Mouse (Mus musculus) hindbrain, embryonic 13.5 days (tissue): ENCODE measurements around the gene Numa1. TPM values are rescaled to one million over a fixed set of nuclear protein-coding genes. Genes with fewer than 3 reads are reported as not detected.

Experiments used
- ATAC-seq: fragments of 200-750 bp; cut with Nextera tagmentation; 2 replicates; pipeline ENCODE4 v1.8.0; 2017; ENCODE audit warnings: moderate TSS enrichment; ENCODE audit not compliant: low FRiP score
- H3K27ac ChIP-seq: fragments of 300-500 bp; sonication (generic); 2 replicates; pipeline ENCODE4 v1.5.1; 2015; ENCODE audit warnings: inconsistent platforms, mild to moderate bottlenecking, moderate library complexity
- H3K27me3 ChIP-seq: fragments of 300-500 bp; sonication (generic); 2 replicates; pipeline ENCODE4 v1.6.1; 2015; ENCODE audit warnings: mild to moderate bottlenecking, inconsistent platforms
- H3K36me3 ChIP-seq: fragments of 300-500 bp; sonication (generic); 2 replicates; pipeline ENCODE4 v1.6.1; 2015; ENCODE audit warnings: mild to moderate bottlenecking, inconsistent platforms
- H3K4me1 ChIP-seq: fragments of 300-500 bp; sonication (generic); replicated peaks from 2 replicates; pipeline ENCODE4 v1.6.1; 2015; ENCODE audit warnings: inconsistent platforms
- H3K4me2 ChIP-seq: fragments of 300-500 bp; sonication (generic); 2 replicates; pipeline ENCODE4 v1.6.1; 2015; ENCODE audit warnings: inconsistent platforms, mild to moderate bottlenecking, moderate library complexity
- H3K4me3 ChIP-seq: fragments of 300-500 bp; sonication (generic); 2 replicates; pipeline ENCODE4 v1.5.1; 2015; ENCODE audit warnings: mild to moderate bottlenecking, inconsistent platforms
- H3K9ac ChIP-seq: fragments of 300-500 bp; sonication (generic); 2 replicates; pipeline ENCODE4 v1.6.1; 2015; ENCODE audit warnings: mild to moderate bottlenecking, inconsistent platforms
- H3K9me3 ChIP-seq: fragments of 300-500 bp; sonication (generic); 2 replicates; pipeline ENCODE4 v1.6.1; 2016; ENCODE audit warnings: inconsistent platforms
- WGBS: fragments of 180-500 bp; shearing (Covaris S2); methylation state at CpG from one replicate; pipeline ENCODE4 v1.1.7; 2015; 5-methylcytosine and 5-hydroxymethylcytosine counted together
- polyA plus RNA-seq: library from polyadenylated mRNA; unstranded; fragments of >200 nt; fragmentation: Nextera tagmentation; extraction: Ambion mirVana; gene quantifications from 2 replicates; pipeline ENCODE4 v1.2.1, GENCODE M21; 2015

The Numa1 gene
- polyA plus RNA-seq, 1 experiment from 2014 or later, result 50.8 TPM

- Histone ChIP-seq H3K9me3 (no peaks in the 10 kb centered on the region), H3K9ac (peak overlapping the region; percentile 96), H3K4me2 (peak overlapping the region; percentile 74), H3K4me3 (peak overlapping the region; percentile 74), H3K36me3 (no peaks in the 10 kb centered on the region), H3K27ac (peak overlapping the region; percentile 100), H3K27me3 (no peaks in the 10 kb centered on the region), H3K4me1 (peaks cover 49% of the 10 kb centered on the region)
- ATAC-seq, result peak; percentile 91
- under 1% methylated on average over 52 of the region's 53 CpGs for WGBS
Observed at GRCm38 (mm10) chr7:101969694-101970428, 36.0 kb downstream of the Numa1 start.

- ATAC-seq, result peak; percentile 82
- H3K36me3 ChIP-seq, result no peaks in the 10 kb centered on the region
- H3K4me1 ChIP-seq, result peaks cover 49% of the 10 kb centered on the region
- H3K9ac ChIP-seq, result peak overlapping the region; percentile 96
- H3K27me3 ChIP-seq, result no peaks in the 10 kb centered on the region
- WGBS, result 0% methylated on average over 17 of the region's 17 CpGs
- H3K27ac ChIP-seq, result peak overlapping the region; percentile 100
- H3K4me3 ChIP-seq, result peak overlapping the region; percentile 74
- peak overlapping the region; percentile 74 for H3K4me2 ChIP-seq
- H3K9me3 ChIP-seq, result no peaks in the 10 kb centered on the region
Observed at GRCm38 (mm10) chr7:101970429-101970775, 36.5 kb downstream of the Numa1 start.

- Histone ChIP-seq H3K4me2 (peak overlapping the region; percentile 74), H3K9me3 (no peaks in the 10 kb centered on the region), H3K4me1 (peaks cover 49% of the 10 kb centered on the region), H3K27me3 (no peaks in the 10 kb centered on the region), H3K4me3 (peak overlapping the region; percentile 74), H3K9ac (peak overlapping the region; percentile 96), H3K27ac (peak overlapping the region; percentile 100), H3K36me3 (0 out of 2 replicates have a peak, but pooled peaks cover under 1% of the 10 kb centered on the region)
- 3% methylated on average over 19 of the region's 19 CpGs for WGBS
- ATAC-seq, result peak; percentile 78
Observed at GRCm38 (mm10) chr7:101970821-101971461, 37.0 kb downstream of the Numa1 start.

DNA sequence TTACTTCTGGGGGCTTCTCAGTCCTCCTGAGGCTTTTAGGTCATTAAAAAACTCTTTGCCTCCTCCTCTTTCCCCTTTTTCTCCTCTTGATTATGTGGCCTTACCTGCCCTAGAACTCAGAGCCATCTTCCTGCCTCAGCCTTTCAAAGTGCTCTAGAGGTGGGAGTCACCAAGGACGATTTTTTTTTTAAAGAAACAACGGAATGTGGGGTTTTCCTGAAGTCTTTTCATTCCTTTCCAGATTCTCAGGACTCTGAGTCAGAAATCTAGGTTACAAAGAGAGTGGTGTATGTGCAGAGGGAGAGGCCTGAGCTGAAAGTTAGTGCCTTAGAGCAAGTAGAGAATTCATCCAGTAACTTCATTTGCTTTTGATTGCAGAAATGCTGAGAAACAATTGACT, 37.8 kb downstream of the Numa1 start:
- Histone ChIP-seq H3K4me2 (peak overlapping the region; percentile 74), H3K9ac (peak overlapping the region; percentile 96), H3K9me3 (no peaks in the 10 kb centered on the region), H3K4me1 (peaks cover 49% of the 10 kb centered on the region), H3K36me3 (0 out of 2 replicates have a peak, but pooled peaks cover 3% of the 10 kb centered on the region), H3K27ac (peak overlapping the region; percentile 100), H3K27me3 (no peaks in the 10 kb centered on the region), H3K4me3 (peak overlapping the region; percentile 74)
- ATAC-seq, result no peak
- 59% methylated on average over 2 of the region's 2 CpGs for WGBS

GRCm38 (mm10) chr7:101973730-101974129, 39.8 kb downstream of the Numa1 start:
- Histone ChIP-seq H3K36me3 (peaks cover 9% of the 10 kb centered on the region), H3K4me3 (no peak overlapping the region), H3K27me3 (no peaks in the 10 kb centered on the region), H3K4me1 (peaks cover 44% of the 10 kb centered on the region), H3K4me2 (no peak overlapping the region), H3K9me3 (no peaks in the 10 kb centered on the region), H3K27ac (no peak overlapping the region), H3K9ac (no peak overlapping the region)
- ATAC-seq, result no peak
- 82% methylated on average over 3 of the region's 3 CpGs for WGBS

- Histone ChIP-seq H3K9ac (no peak overlapping the region), H3K4me1 (peaks cover 38% of the 10 kb centered on the region), H3K27ac (peak overlapping the region; percentile 26; the same call in 1 of the 2 replicates), H3K9me3 (no peaks in the 10 kb centered on the region), H3K4me2 (no peak overlapping the region), H3K4me3 (no peak overlapping the region), H3K27me3 (no peaks in the 10 kb centered on the region), H3K36me3 (peaks cover 11% of the 10 kb centered on the region)
- 75% methylated on average over 2 of the region's 2 CpGs for WGBS
- no peak for ATAC-seq
Observed at GRCm38 (mm10) chr7:101974505-101974904, 40.6 kb downstream of the Numa1 start.

GRCm38 (mm10) chr7:101982735-101983134, 48.8 kb downstream of the Numa1 start:
- 86% methylated on average over 1 of the region's 1 CpGs for WGBS

DNA sequence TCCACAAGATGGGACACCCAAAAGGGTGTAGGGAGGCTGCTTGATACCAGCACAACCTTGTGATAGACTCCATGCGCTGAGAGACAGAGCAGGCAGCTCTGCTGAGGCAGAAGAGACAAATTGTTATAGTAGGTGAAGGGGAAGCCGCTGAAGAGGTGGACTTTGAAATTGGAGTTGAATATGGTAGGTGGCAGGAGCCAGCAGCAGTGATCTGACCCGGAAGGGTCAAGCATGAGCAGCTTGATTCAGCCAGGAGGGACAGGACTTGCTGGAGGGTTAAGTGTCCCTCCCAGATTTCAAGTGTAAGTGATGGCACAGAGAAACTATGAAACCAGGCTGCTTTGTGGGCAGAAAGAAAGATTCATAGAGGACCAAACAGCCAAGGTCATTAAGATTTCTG, 51.2 kb downstream of the Numa1 start:
- Histone ChIP-seq H3K4me1 (no peaks in the 10 kb centered on the region), H3K9me3 (no peaks in the 10 kb centered on the region), H3K4me3 (no peak overlapping the region), H3K27ac (no peak overlapping the region), H3K4me2 (no peak overlapping the region), H3K36me3 (peaks cover 58% of the 10 kb centered on the region), H3K9ac (no peak overlapping the region), H3K27me3 (no peaks in the 10 kb centered on the region)
- ATAC-seq, result no peak
- 96% methylated on average over 3 of the region's 3 CpGs for WGBS

More at GRCm38 (mm10) chr7:101982735-101983134, 48.8 kb downstream of the Numa1 start:
- Histone ChIP-seq H3K4me3 (no peak overlapping the region), H3K27me3 (no peaks in the 10 kb centered on the region), H3K9ac (no peak overlapping the region), H3K4me1 (no peaks in the 10 kb centered on the region), H3K27ac (no peak overlapping the region), H3K9me3 (no peaks in the 10 kb centered on the region), H3K36me3 (peaks cover 37% of the 10 kb centered on the region), H3K4me2 (no peak overlapping the region)
- no peak for ATAC-seq

GRCm38 (mm10) chr7:101994241-101994640, 60.3 kb downstream of the Numa1 start:
- H3K27me3 ChIP-seq, result no peaks in the 10 kb centered on the region
- H3K4me3 ChIP-seq, result no peak overlapping the region
- no peak for ATAC-seq
- H3K9me3 ChIP-seq, result no peaks in the 10 kb centered on the region
- H3K4me1 ChIP-seq, result no peaks in the 10 kb centered on the region
- H3K9ac ChIP-seq, result no peak overlapping the region
- H3K4me2 ChIP-seq, result no peak overlapping the region
- no peak overlapping the region for H3K27ac ChIP-seq
- H3K36me3 ChIP-seq, result peaks cover 99% of the 10 kb centered on the region
- 95% methylated on average over 3 of the region's 3 CpGs for WGBS

DNA sequence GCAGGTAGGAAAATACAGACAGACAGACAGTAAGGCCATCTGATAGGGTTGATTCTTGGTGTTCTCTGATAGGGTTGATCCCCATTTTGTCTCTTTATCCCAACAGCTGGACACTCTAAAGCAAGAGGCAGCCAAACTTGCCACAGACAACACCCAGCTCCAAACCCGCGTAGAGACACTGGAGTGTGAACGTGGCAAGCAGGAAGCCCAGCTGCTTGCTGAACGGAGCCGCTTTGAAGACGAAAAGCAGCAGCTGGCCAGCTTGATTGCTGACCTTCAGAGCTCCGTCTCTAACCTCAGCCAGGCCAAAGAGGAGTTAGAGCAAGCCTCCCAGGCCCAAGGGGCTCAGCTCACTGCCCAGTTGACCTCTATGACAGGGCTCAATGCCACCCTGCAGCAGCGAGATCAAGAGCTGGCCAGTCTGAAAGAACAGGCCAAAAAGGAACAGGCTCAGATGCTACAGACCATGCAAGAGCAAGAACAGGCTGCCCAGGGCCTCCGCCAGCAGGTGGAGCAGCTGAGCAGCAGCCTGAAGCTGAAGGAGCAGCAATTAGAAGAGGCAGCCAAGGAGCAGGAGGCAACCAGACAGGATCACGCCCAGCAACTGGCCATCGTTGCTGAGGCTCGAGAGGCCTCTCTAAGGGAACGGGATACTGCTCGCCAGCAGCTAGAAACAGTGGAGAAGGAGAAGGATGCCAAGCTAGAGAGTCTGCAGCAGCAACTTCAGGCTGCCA, 64.5 kb downstream of the Numa1 start:
- Histone ChIP-seq H3K4me2 (no peak overlapping the region), H3K27ac (peak overlapping the region; percentile 30; the same call in 1 of the 2 replicates), H3K36me3 (peaks cover 99% of the 10 kb centered on the region), H3K9ac (no peak overlapping the region), H3K9me3 (no peaks in the 10 kb centered on the region), H3K27me3 (no peaks in the 10 kb centered on the region), H3K4me1 (no peaks in the 10 kb centered on the region), H3K4me3 (no peak overlapping the region)
- ATAC-seq, result peak; percentile 29; the same call in 1 of the 2 replicates
- WGBS, result 71% methylated on average over 14 of the region's 14 CpGs

- 91% methylated on average over 15 of the region's 15 CpGs for WGBS
- no peak overlapping the region for H3K4me2 ChIP-seq
- H3K9ac ChIP-seq, result no peak overlapping the region
- H3K9me3 ChIP-seq, result no peaks in the 10 kb centered on the region
- no peak overlapping the region for H3K4me3 ChIP-seq
- H3K27me3 ChIP-seq, result no peaks in the 10 kb centered on the region
- peaks cover 97% of the 10 kb centered on the region for H3K36me3 ChIP-seq
- no peak for ATAC-seq
- H3K4me1 ChIP-seq, result no peaks in the 10 kb centered on the region
- H3K27ac ChIP-seq, result no peak overlapping the region; the same call in 1 of the 2 replicates
Observed at GRCm38 (mm10) chr7:101999461-102000151, 65.7 kb downstream of the Numa1 start.

GRCm38 (mm10) chr7:102000296-102000695, 66.4 kb downstream of the Numa1 start:
- ATAC-seq, result no peak
- Histone ChIP-seq H3K9ac (no peak overlapping the region), H3K27me3 (no peaks in the 10 kb centered on the region), H3K36me3 (peaks cover 97% of the 10 kb centered on the region), H3K4me1 (no peaks in the 10 kb centered on the region), H3K4me2 (no peak overlapping the region), H3K27ac (no peak overlapping the region; the same call in none of the 2 replicates), H3K9me3 (no peaks in the 10 kb centered on the region), H3K4me3 (no peak overlapping the region)
- 88% methylated on average over 8 of the region's 8 CpGs for WGBS
